Mouse (Mus musculus): ENCODE data around the gene Rac3.

DNA sequence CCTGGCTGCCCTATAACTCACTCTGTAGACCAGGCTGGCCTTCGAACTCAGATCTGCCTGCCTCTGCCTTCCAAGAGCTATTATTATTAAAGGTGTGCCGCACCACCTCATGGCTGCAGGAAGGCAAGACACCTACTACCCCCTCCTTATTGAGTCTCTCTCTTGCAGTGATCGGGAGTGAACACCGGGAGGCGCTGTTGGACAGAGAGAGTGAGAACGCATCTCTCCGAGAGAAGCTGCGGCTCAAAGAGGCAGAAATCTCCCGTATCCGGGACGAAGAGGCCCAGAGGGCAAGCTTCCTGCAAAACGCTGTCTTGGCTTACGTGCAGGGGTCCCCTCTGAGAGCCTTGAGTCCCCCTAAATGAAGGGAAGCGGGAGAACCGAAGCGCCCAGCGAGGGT, 820 bp upstream of the Rac3 start:
- TF ChIP-seq CTCF (IDR thresholded peaks at IDR 0.05; ENCODE audit: control insufficient read depth, insufficient read depth, insufficient read length) = peak; percentile 79
- TF ChIP-seq MYOD1 (IDR thresholded peaks at IDR 0.05; ENCODE audit: control insufficient read depth, insufficient read length, low read depth) = no peak
- no peak for TF ChIP-seq CEBPB (IDR thresholded peaks at IDR 0.05; ENCODE audit: low read depth)

Data from C2C12 (cell line).